Mouse (Mus musculus) c-Kit-negative CD71-positive TER-119-positive erythroid progenitor cells, embryonic 14.5 days (primary cell): ENCODE data around the gene Ercc6l2.
A peak's percentile ranks its signal among the peaks of the same experiment; 100 is the strongest.

Source experiments
- DNase-seq: peaks from one replicate; pipeline ENCODE4 v3.0.0-alpha.2; 2013; ENCODE audit warnings: low read depth, low spot score

Gene Ercc6l2

DNA sequence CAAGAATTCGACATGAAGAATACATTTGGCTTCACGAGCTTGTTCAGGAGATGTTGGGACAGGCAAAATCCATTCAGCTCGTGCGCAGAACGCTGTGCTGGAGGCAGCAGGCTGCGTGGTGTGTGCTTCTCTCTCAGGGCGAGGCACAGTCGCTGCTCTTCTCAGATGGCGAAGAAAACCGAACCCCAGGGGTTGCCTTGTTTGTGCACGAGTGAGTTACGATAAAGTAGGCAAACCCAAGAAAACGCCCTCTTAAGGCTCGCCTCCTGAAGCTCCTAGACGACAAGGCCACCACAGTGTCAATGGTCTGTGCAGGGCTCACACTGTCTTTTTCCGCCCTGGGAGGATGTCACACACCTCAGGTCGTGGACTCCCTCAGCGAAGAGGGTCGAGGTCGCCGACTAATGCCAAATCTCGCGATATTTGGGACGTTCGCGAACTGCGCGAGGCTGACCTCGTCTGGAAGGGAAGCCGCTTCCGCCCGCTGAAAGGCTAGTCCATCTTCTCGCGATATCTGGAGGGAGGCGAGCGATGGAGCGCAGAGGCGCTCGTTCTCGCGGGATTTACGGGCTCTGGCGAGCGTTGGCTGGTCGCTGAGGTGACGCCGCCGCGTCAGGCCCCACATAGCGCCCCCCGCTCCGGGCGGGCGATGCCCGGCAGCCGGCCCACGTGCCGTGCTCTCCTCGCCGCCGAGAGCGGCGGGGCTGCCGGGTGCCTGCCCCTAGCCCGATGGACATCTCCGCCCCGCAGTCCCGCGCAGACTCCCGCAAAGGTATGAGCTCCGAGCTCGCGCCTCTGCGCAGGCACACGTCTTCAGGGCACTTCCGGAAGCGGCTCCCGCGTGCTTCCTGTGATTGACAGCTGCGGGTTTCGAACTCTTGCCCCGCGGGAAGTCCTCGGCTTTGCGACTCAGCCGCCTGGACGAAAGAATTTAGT lies at the start of gene Ercc6l2:
Gene Ercc6l2, plus strand, starts transcription at position 495 of the 936 bp plus-strand sequence.
- DNase-seq: peak; percentile 99

- no peak for DNase-seq
These were observed 49.0 kb upstream of the Ercc6l2 start for GRCm38 (mm10) chr13:63766065-63766464.

GRCm38 (mm10) chr13:63771009-63771408 lies 44.0 kb upstream of the Ercc6l2 start:
- no peak for DNase-seq

GRCm38 (mm10) chr13:63778925-63779324 lies 36.1 kb upstream of the Ercc6l2 start:
- DNase-seq: no peak

- DNase-seq: no peak
These were observed 35.4 kb upstream of the Ercc6l2 start for GRCm38 (mm10) chr13:63779376-63780291.

DNA sequence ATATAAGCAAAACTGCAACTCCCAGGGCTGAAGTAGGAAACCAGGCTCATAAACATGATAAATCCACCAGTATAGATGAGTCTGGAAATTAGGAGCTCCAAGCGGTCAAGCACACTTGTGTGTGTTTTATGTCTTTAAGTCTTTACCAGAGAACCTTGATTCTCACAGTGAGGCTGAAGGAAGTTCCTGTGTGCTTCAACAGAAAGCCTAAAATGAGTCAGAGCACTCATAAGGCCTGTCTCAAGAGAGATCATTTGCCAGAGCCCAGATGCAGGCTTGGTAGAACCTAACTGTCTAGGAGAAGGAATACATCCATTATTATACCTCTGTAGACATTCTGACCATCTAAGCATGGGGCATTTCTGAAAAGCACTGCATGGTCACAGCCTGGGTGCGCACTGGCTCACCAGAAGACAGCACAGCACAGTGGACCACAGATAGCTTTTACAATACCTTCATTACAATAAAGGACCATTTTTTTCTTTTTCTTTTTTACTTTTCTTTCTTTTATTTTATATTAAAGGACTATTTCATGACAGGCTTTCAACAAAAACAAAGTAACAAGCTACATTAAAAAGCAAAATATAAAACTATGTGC lies 22.7 kb upstream of the Ercc6l2 start:
- no peak for DNase-seq

DNA sequence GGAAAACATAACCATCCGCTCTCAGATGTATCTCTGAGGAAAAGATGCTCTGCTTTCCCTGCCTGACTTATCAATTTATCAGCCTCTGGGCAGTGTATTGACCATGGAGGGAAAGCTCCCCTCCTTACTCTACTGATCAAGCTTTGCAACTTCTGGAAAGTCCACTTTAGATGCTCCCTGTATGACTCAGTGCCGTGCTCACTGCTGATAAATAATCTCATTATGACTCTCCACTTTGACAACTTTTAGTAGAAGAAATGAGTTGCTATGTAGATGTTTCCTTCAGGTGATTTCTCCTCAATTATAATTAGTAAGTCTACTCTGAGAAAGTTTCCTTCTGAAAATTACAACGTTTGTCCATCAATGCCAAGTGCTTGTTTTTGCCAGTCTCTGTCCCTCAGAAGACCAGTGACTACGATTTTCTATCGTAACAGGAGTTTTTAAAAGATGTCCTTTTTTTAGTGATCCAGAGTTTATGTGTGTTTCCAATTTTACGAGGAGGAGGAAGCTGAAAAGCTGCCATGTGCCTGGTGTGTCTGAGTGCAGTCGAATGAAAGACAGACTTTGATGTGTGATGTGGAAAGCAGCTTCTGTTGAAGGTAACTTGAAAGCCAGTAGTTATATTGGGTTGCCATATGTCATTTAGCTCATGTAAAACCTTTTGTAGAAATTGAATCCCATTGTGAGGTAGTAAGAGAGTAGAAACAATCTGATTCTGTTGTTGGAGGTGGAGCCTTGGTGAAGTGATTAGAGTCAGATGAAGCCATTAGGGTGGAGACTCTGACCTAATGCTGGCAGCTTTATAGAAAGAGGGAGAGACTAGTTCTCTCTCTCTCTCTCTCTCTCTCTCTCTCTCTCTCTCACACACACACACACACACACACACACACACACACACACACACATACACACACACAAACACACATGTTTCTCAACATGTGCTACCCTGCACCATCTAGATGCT lies 21.4 kb upstream of the Ercc6l2 start:
- no peak for DNase-seq

- no peak for DNase-seq
These were observed 16.4 kb upstream of the Ercc6l2 start for GRCm38 (mm10) chr13:63798677-63799076.

DNA sequence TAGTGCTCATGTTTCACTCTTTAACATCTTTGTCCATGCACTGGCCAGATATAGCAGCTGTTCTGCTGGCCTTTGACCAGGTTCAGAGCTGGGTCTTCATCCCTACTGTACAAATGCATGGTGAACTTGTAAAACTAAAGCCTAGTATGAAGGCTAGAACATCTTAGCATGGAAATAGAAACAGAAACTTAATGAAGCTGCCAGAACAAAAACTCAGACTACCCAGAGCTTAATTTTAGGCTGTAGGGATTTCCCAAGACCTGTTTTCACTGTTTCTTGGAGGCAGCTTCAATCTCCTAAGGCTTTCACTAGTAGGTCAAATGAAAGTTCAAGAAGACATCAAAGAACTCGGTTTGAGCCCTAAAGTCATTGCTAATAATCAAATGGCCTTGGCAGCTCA lies 15.1 kb upstream of the Ercc6l2 start:
- no peak for DNase-seq

GRCm38 (mm10) chr13:63801289-63801688 lies 13.8 kb upstream of the Ercc6l2 start:
- DNase-seq: no peak

DNA sequence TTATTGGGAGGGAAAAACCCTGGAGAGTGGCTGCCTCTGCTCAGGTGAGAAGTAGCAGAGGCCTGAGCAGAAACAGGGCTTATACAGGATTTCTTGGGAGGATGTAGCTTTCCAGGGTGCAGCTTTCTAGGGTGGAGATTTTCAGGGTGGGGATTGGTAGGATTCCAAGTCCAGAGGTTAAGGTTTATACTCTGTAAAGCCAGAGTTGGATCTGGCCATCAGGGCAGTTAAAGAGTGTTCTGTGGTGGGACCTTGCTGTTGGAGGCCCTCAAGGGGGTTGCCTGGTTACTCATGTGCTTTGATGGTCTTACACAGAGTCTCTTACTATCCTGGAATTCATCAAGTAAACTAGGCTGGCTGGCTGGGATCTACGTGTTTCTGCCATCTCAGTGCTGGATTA lies 7.8 kb upstream of the Ercc6l2 start:
- no peak for DNase-seq

GRCm38 (mm10) chr13:63807979-63808378 lies 7.1 kb upstream of the Ercc6l2 start:
- DNase-seq: no peak

GRCm38 (mm10) chr13:63811477-63811876 lies 3.6 kb upstream of the Ercc6l2 start:
- no peak for DNase-seq

DNA sequence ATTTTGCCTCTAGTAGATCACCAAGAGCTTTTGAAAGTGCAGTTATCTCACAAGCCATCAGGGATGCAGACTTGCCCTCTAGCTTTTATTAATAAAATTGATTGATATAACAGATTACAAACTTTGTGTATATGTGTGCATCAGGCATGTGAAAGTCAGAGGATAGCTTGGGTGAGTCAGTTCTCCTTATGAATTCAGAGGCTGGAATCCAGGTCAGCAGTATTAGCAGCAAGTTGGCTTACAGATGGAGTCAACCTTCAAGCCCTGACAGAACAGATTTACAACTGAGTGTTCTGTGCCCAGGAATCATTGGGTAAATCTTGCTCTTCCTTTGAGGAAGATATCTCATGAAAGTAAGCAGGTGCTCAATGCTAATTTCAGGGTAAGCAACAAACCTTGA lies 891 bp downstream of the Ercc6l2 start:
- DNase-seq: no peak

GRCm38 (mm10) chr13:63845758-63846157 lies 30.7 kb downstream of the Ercc6l2 start:
- no peak for DNase-seq

- no peak for DNase-seq
These were observed 35.4 kb downstream of the Ercc6l2 start for GRCm38 (mm10) chr13:63850308-63851011.

- DNase-seq: no peak
These were observed 57.7 kb downstream of the Ercc6l2 start for GRCm38 (mm10) chr13:63872585-63873282.

DNA sequence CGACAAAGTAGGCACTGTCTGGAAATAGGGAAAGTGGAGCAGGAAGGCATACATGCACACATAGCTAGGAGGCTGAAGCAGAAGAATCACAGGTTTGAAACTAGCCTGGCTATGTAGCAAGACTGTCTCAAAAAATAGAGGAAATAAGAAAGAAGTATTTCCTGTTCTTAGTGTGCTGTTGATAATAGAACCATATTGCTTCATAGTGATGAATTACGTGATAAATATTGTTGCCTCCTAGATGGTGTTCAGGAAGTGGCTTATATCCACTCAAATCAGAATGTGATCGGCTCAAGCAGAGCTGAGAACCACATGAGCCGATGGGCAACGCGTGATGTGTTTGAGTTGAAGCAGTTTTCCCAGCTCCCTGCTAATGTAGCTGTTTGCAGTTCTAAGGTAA lies 62.1 kb downstream of the Ercc6l2 start:
- no peak for DNase-seq

GRCm38 (mm10) chr13:63879105-63879863 lies 64.2 kb downstream of the Ercc6l2 start:
- DNase-seq: no peak
